Mouse (Mus musculus) spleen, postnatal 10 days (tissue): ENCODE data around the gene Comt.

Source experiments
- DNase-seq, 2 experiments: peaks; one replicate each; pipeline ENCODE4 v3.0.0; 2021 to 2022; ENCODE audit warnings: low spot score in 2 of 2

The Comt gene

GRCm38 (mm10) chr16:18411026-18411649 lies 15.5 kb downstream of the Comt start:
- no peak for DNase-seq

- no peak for DNase-seq
Measured at GRCm38 (mm10) chr16:18410418-18410817, 16.2 kb downstream of the Comt start.

- no peak for DNase-seq
Measured at GRCm38 (mm10) chr16:18409776-18410175, 16.9 kb downstream of the Comt start.

- DNase-seq = no peak
Measured at GRCm38 (mm10) chr16:18407912-18408311, 18.7 kb downstream of the Comt start.

GRCm38 (mm10) chr16:18406293-18406692 lies 20.4 kb downstream of the Comt start:
- peak in 1 of 2 experiments; percentile 76 for DNase-seq

GRCm38 (mm10) chr16:18405876-18406275 lies 20.8 kb downstream of the Comt start:
- no peak for DNase-seq

- DNase-seq = peak in 1 of 2 experiments; percentile 80
Measured at GRCm38 (mm10) chr16:18405091-18405854, 21.4 kb downstream of the Comt start.

GRCm38 (mm10) chr16:18403285-18403684 lies 23.4 kb downstream of the Comt start:
- no peak for DNase-seq

GRCm38 (mm10) chr16:18400472-18401216 lies 26.0 kb downstream of the Comt start:
- DNase-seq = no peak

GRCm38 (mm10) chr16:18400028-18400427 lies 26.6 kb downstream of the Comt start:
- DNase-seq = no peak

- no peak for DNase-seq
Measured at GRCm38 (mm10) chr16:18396791-18397621, 29.6 kb downstream of the Comt start.

- DNase-seq = no peak
Measured at GRCm38 (mm10) chr16:18396201-18396600, 30.5 kb downstream of the Comt start.

GRCm38 (mm10) chr16:18395620-18396036 lies 31.0 kb downstream of the Comt start:
- no peak for DNase-seq

GRCm38 (mm10) chr16:18394777-18395619 lies 31.7 kb downstream of the Comt start:
- DNase-seq = no peak

- DNase-seq = no peak
Measured at GRCm38 (mm10) chr16:18394056-18394455, 32.6 kb downstream of the Comt start.

- no peak for DNase-seq
Measured at GRCm38 (mm10) chr16:18393595-18393994, 33.1 kb downstream of the Comt start.

GRCm38 (mm10) chr16:18392469-18393426 lies 33.9 kb downstream of the Comt start:
- peak; percentile 86 to 92 for DNase-seq

- DNase-seq = no peak
Measured at GRCm38 (mm10) chr16:18391728-18392127, 34.9 kb downstream of the Comt start.

GRCm38 (mm10) chr16:18391127-18391526 lies 35.5 kb downstream of the Comt start:
- DNase-seq = no peak

- no peak for DNase-seq
Measured at GRCm38 (mm10) chr16:18390399-18390798, 36.3 kb downstream of the Comt start.
